Mouse (Mus musculus) kidney, adult 8-10 months (tissue): ENCODE data around the gene Gadd45g.
A peak's percentile ranks its signal among the peaks of the same experiment; 100 is the strongest.

Experiments used
- DNase-seq, 2 experiments: peaks; one replicate each; pipeline ENCODE4 v3.0.0; 2022

Gene Gadd45g

GRCm38 (mm10) chr13:51855584-51855983 lies 9.1 kb downstream of the Gadd45g start:
- DNase-seq, result no peak

- no peak for DNase-seq
Observed at GRCm38 (mm10) chr13:51857156-51857555, 10.7 kb downstream of the Gadd45g start.

GRCm38 (mm10) chr13:51858475-51858874 lies 12.0 kb downstream of the Gadd45g start:
- no peak for DNase-seq

GRCm38 (mm10) chr13:51859174-51859573 lies 12.7 kb downstream of the Gadd45g start:
- DNase-seq, result no peak

- no peak for DNase-seq
Observed at GRCm38 (mm10) chr13:51859798-51860197, 13.3 kb downstream of the Gadd45g start.

- no peak for DNase-seq
Observed at GRCm38 (mm10) chr13:51862750-51863149, 16.3 kb downstream of the Gadd45g start.

- peak; percentile 89 to 90 for DNase-seq
Observed at GRCm38 (mm10) chr13:51866151-51866659, 19.7 kb downstream of the Gadd45g start.

- DNase-seq, result peak; percentile 72 to 76
Observed at GRCm38 (mm10) chr13:51868491-51869128, 22.1 kb downstream of the Gadd45g start.

GRCm38 (mm10) chr13:51869129-51869491 lies 22.6 kb downstream of the Gadd45g start:
- DNase-seq, result peak in 1 of 2 experiments; percentile 30

- peak; percentile 84 to 85 for DNase-seq
Observed at GRCm38 (mm10) chr13:51871148-51871547, 24.7 kb downstream of the Gadd45g start.

GRCm38 (mm10) chr13:51872252-51872962 lies 25.9 kb downstream of the Gadd45g start:
- DNase-seq, result peak; percentile 79 to 82

- peak; percentile 41 to 53 for DNase-seq
Observed at GRCm38 (mm10) chr13:51872963-51873514, 26.6 kb downstream of the Gadd45g start.

GRCm38 (mm10) chr13:51873786-51874185 lies 27.3 kb downstream of the Gadd45g start:
- no peak for DNase-seq

- DNase-seq, result no peak
Observed at GRCm38 (mm10) chr13:51876131-51876530, 29.7 kb downstream of the Gadd45g start.

GRCm38 (mm10) chr13:51878806-51879205 lies 32.3 kb downstream of the Gadd45g start:
- DNase-seq, result no peak

- no peak for DNase-seq
Observed at GRCm38 (mm10) chr13:51879571-51879970, 33.1 kb downstream of the Gadd45g start.

- DNase-seq, result no peak
Observed at GRCm38 (mm10) chr13:51880019-51880418, 33.5 kb downstream of the Gadd45g start.

GRCm38 (mm10) chr13:51881271-51882128 lies 35.0 kb downstream of the Gadd45g start:
- DNase-seq, result peak; percentile 83 to 88

GRCm38 (mm10) chr13:51882218-51882617 lies 35.7 kb downstream of the Gadd45g start:
- no peak for DNase-seq

GRCm38 (mm10) chr13:51884250-51884649 lies 37.8 kb downstream of the Gadd45g start:
- DNase-seq, result no peak

GRCm38 (mm10) chr13:51885594-51885993 lies 39.1 kb downstream of the Gadd45g start:
- DNase-seq, result no peak

GRCm38 (mm10) chr13:51886085-51886484 lies 39.6 kb downstream of the Gadd45g start:
- DNase-seq, result no peak

- no peak for DNase-seq
Observed at GRCm38 (mm10) chr13:51886723-51887122, 40.2 kb downstream of the Gadd45g start.
